Mouse (Mus musculus): Measurements from ENCODE around the gene Psat1.

Gene Psat1

DNA sequence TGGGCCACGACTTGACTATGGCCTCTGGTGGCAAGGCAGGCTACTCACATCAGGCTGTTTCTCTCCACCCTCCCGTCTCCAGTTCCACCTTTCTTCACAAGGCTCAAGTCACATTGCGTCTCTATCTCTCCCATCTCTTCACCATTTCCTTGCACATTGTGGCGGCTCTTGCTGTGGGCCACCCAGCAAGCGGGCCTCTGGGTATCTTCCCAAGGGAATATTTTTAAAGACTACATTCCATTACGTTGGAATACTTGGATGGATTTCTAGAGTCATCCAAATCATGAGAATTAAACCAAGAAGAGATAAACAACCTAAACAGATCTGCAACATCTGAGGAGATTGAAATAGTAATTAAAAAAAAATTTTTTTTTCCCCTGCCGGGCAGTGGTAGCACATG is at the start of gene Psat1:
Gene Psat1 (minus strand): TSS at position 101 of the 400 bp plus-strand sequence.
- in situ Hi-C loops (cut with MboI), result no loop called here

DNA sequence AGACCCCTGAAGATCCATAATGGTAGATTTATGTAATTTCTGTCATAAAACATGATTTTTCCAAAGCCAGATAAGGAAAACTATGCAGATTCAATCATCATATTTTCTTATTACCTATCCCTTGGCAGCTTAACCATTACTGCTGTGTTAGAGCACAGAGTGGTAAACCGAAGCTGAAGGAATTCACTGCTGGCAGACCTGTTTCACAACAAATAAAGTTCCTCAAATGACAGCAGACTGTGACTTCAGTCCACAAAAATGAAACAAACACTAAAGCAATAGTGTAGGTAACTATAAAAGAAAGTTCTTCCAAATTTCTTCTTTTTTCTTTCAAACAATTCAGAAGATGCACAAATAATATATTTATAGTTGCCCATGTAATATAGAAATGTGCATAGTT is 43.0 kb upstream of the Psat1 start:
- in situ Hi-C loops (cut with MboI), result no loop called here

DNA sequence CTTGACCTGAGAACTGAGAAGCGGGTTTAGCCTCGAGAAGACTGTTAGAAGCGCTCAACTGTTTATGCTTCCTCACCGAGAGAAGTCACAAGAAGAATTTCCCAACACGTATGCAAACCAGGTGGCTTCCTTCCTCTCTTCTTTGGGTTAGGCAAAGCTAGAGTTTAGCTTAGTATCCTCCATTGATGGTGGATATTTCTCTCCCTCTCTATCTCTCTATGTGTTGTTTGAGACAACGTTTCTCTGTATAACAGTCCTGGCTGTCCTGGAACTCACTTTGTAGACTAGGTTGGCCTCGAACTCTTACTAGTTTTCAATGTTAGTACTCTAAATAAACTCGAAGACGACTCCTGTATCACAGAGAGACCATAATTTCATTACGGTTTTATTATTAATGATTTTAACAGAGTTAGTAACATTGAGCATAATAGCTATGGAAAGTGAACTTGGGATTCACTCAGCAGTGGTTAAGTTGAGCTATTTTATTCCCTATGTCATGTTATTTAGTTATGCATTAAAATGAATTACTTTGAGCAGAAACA is 38.1 kb upstream of the Psat1 start:
- in situ Hi-C loops (cut with MboI), result no loop called here

DNA sequence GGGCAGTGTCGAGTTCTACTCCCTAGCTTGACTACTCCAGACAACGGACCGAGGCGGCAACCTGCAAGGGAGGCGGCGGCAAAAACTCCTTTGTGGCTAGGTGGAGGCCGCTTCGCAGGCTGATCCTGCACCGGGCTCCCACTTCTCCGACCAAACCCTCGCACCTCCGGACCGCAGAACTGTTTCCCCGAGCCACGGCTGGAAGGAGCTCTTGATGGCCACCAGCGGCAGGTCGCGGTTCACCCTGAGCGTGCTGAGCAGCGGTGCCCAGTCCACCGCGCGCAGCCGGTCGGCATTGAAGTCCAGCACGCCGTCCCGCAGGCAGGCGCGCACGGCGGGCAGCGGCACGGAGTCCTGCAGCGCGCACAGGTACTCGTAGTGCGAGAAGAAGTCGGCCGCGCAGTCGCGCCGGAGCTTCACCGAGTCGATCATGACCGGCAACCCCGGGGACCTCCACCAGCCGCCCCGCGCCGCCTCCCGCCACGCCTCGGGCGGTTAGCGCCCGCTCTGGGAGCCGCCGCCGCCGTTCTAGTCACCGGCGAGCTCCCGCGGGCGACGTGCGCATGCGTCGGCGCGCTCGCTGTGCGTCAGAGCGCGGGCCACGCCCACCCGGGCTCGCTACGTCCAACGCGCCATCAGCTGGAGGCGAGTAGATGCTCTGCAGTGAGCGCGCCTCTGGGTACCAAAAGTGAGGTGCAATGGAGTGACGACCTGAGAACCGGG is 37.5 kb upstream of the Psat1 start, which contains the start of gene Cep78:
Gene Cep78 (minus strand): TSS at position 541 of the 723 bp plus-strand sequence.
- in situ Hi-C loops (cut with MboI), result no loop called here

- in situ Hi-C loops (cut with MboI), result no loop called here
Observed at GRCm38 (mm10) chr19:15983739-15984344, 36.7 kb upstream of the Psat1 start.

GRCm38 (mm10) chr19:15982926-15983738 is 36.0 kb upstream of the Psat1 start:
- in situ Hi-C loops (cut with MboI), result no loop called here

- in situ Hi-C loops (cut with MboI), result no loop called here
Observed at GRCm38 (mm10) chr19:15981861-15982260, 34.7 kb upstream of the Psat1 start.

GRCm38 (mm10) chr19:15973365-15973764 is 26.2 kb upstream of the Psat1 start:
- in situ Hi-C loops (cut with MboI), result loop anchor here (25.0 kb wide), 1 partner anchor 1986 kb away; no protein-coding TSS in a partner anchor

GRCm38 (mm10) chr19:15965082-15965481 is 17.9 kb upstream of the Psat1 start:
- in situ Hi-C loops (cut with MboI), result loop anchor here (25.0 kb wide), 1 partner anchor 1978 kb away; no protein-coding TSS in a partner anchor

GRCm38 (mm10) chr19:15964533-15964932 is 17.4 kb upstream of the Psat1 start:
- in situ Hi-C loops (cut with MboI), result loop anchor here (25.0 kb wide), 1 partner anchor 1977 kb away; no protein-coding TSS in a partner anchor

DNA sequence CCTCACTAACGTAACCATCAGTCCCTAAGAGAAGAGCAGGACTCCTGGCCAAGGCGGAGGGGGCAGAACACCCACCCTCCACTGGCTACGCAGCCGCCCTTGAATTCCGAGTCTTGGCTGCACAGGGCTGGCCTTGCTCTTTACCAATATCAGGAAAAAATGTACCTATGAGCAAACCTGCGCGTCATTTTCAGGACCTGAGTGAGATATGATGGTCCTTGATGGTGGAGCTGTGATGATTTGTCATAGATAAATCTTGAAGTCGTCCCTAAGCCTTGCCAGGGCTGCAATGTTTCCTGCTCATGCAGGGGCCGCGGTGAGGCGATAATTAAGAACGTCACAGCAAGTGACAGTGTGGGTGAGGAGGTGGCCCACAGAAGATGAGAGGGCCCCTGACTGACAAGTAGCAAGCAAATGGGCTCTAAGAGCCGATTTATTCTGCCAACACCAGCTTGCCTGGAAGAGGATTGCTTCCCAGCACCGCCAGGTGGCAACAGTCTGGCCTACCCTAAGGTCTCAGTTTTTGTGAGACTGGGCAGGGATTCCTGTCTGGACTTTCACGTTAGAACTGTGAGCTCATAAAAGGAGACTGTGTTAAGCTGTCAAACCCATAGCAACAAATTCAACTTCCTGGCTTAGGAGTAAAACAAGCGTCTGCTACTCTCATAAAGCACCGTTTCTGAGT is 16.0 kb upstream of the Psat1 start:
- in situ Hi-C loops (cut with MboI), result loop anchor here (25.0 kb wide), 1 partner anchor 1976 kb away; no protein-coding TSS in a partner anchor

GRCm38 (mm10) chr19:15962313-15962712 is 15.2 kb upstream of the Psat1 start:
- in situ Hi-C loops (cut with MboI), result loop anchor here (25.0 kb wide), 1 partner anchor 1975 kb away; no protein-coding TSS in a partner anchor

DNA sequence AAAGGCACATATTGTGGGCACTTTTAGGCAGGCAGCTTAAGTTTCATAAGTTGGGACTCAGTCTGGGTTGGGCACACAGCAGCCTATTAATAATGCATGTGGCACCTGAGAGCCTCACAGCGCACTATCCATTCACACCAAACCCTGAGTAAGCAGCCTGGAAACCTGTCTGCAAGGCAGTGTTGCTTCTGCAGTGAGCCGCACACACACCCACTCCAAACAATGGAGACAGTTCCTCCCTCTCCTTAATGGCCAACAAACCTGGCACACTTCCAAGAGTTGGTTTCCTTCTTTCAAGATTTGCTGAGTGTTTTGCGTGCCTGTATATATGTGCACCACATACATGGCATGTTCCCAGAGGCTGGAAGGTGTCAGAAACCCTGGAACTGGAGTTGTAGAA is 3.1 kb upstream of the Psat1 start:
- in situ Hi-C loops (cut with MboI), result loop anchor here (25.0 kb wide), 1 partner anchor 1963 kb away; no protein-coding TSS in a partner anchor

DNA sequence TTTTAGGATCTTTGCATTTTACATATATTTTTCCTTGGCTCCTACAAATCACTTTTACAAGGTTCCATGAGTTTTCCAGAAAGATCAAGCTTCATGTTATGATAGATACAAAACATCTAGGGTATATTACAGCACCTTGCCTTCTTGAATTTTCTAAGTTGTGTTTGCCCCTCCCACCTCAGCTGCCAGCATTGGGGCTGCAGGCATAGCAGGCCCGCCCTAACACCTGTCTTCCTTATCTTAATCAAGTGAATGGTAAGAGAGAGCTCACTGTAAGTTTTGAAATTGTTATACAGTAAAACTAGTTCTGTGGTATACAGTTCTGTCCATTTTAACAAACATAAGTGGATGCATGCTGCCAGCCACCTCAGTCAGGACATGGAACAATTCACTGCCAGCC is 1.7 kb upstream of the Psat1 start:
- in situ Hi-C loops (cut with MboI), result no loop called here

DNA sequence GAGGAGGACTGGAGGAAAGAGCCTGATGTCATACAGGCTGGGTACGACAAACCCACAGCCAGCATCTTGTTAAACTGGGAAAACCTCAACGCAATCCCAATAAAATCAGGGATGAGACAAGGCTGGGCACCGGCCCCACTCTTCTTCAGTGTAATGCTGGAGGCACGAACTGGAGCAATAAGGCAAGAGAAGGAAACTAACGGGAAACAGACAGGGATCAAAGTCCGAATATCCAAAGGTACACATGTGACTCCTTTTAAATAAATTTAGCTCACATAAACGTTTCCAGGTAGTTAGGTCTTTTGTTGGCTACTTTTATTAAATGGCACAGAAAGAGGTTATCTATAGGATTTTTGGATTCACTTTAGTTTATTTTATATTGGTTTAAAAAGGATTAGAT is 1.3 kb upstream of the Psat1 start:
- in situ Hi-C loops (cut with MboI), result no loop called here

DNA sequence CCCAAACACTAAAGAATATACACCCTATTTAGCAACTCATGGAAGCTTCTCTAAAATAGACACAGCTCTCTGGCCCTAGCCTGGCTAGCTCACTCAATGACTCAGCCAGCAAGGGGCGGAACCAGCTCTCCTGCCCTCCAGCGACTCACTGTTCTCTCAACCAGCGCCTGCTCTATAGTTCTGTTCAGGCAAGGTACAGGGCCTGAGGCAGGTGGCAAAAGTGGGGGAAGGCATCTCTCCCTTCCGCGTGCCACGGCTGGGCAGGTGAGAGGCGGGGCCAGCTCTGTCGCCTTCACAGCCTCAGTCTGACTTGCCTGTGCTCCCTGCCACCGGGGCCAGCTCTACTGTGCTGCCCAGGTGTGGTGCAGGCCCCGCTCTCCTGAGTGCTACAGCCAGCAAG is 474 bp downstream of the Psat1 start:
- in situ Hi-C loops (cut with MboI), result no loop called here

DNA sequence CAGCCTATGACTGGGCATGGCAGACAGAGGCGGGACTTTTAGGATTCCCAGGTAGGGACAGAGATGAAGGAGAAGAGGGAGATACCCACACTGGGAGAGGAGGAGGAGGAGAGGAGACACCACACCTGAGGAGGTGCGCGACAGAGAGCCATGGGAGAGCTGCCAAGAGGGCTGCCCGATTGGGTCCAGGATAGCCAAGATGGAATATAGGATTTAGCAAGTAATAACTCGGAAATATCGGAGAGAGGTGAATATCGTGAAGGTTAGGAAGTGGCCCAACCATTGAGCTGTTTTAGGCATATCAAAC is 4.1 kb downstream of the Psat1 start:
- in situ Hi-C loops (cut with MboI), result no loop called here

DNA sequence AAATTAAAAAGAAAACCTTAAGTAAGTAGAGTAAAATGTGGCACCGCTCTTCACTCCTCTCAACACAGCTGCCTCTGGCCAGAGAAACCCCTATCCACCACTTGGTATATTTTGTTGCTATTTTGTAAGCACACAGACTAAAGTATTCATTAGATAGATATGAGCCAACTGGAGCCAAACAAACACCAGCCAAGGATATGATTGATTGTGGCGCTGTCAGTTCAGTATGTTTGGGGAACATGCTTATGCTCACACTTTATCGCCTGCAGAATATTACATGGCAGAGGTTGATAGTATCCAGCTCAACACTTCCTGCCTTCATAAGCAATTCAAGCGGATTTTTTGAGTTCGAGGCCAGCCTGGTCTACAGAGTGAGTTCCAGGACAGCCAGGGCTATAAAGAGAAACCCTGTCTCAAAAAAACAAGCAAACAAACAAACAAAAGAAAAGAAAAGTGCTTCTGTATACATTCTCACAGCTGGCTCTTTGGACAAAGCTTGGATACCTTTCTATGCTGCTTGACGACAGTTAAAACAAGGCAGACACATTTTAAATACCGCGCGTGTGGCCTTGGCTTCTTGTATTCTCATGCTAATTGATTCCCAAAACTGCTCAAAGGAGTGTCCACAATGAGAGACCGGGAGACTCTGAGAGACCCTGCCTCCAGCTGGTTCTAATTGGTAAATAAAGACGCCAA is 4.6 kb downstream of the Psat1 start:
- in situ Hi-C loops (cut with MboI), result no loop called here

- in situ Hi-C loops (cut with MboI), result no loop called here
Observed at GRCm38 (mm10) chr19:15941399-15941798, 5.7 kb downstream of the Psat1 start.

DNA sequence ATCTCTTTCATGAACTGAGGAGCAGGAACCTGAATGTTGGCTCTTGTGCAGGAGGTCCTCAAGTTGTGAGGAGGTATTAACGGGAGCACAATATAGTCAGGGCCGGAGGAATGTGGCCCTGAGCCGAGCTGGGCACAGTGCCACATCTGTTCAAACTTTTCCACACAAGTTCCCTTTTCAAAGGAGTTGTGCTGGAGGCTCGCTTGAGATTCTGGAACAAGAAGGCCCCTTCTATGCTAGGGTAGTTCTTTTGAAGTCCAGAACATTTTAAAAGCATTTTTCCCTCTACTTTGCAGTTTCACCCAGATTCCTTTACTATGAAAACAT is 21.5 kb downstream of the Psat1 start:
- in situ Hi-C loops (cut with MboI), result no loop called here

Measured in mature B cell (primary cell).